Mouse (Mus musculus) midbrain, embryonic 11.5 days (tissue): ENCODE data around the gene Slc2a5. TPM values are rescaled to one million over a fixed set of nuclear protein-coding genes. Genes with fewer than 3 reads are reported as not detected.

Experiments used
- ATAC-seq: fragments of 200-750 bp; cut with Nextera tagmentation; 2 replicates; pipeline ENCODE4 v1.8.0; 2017; ENCODE audit warnings: moderate TSS enrichment, moderate library complexity; ENCODE audit not compliant: low FRiP score
- DNase-seq: peaks from one replicate; pipeline ENCODE4 v3.0.0; 2015; ENCODE audit warnings: low spot score; ENCODE audit errors: missing footprints
- H3K27ac ChIP-seq: fragments of 300-500 bp; sonication (generic); 2 replicates; pipeline ENCODE4 v1.5.1; 2014; ENCODE audit warnings: low read depth, low read length
- H3K27me3 ChIP-seq: fragments of 300-500 bp; sonication (generic); 2 replicates; pipeline ENCODE4 v1.6.1; 2014; ENCODE audit warnings: mild to moderate bottlenecking, low read length, moderate library complexity, mixed read lengths; ENCODE audit not compliant: control insufficient read depth, insufficient read depth
- H3K36me3 ChIP-seq: fragments of 300-500 bp; sonication (generic); 2 replicates; pipeline ENCODE4 v1.6.1; 2014; ENCODE audit warnings: mild to moderate bottlenecking, low read length, moderate library complexity, mixed read lengths; ENCODE audit not compliant: control insufficient read depth, insufficient read depth
- H3K4me1 ChIP-seq: fragments of 300-500 bp; sonication (generic); 2 replicates; pipeline ENCODE4 v1.6.1; 2014; ENCODE audit warnings: low read length; ENCODE audit not compliant: control insufficient read depth, insufficient read depth
- H3K4me2 ChIP-seq: fragments of 300-500 bp; sonication (generic); 2 replicates; pipeline ENCODE4 v1.6.1; 2014; ENCODE audit warnings: mild to moderate bottlenecking, moderate library complexity
- H3K4me3 ChIP-seq: fragments of 300-500 bp; sonication (generic); 2 replicates; pipeline ENCODE4 v1.5.1; 2014; ENCODE audit warnings: low read depth, low read length
- H3K9ac ChIP-seq: fragments of 300-500 bp; sonication (generic); 2 replicates; pipeline ENCODE4 v1.6.1; 2014; ENCODE audit warnings: low read length
- H3K9me3 ChIP-seq: fragments of 300-500 bp; sonication (generic); 2 replicates; pipeline ENCODE4 v1.6.1; 2016; ENCODE audit warnings: low read length; ENCODE audit not compliant: control insufficient read depth
- WGBS: fragments of 180-500 bp; shearing (Covaris S2); extraction: QIAGEN DNeasy Blood & Tissue Kit; methylation state at CpG from one replicate; pipeline ENCODE4 v1.1.7; 2014; 5-methylcytosine and 5-hydroxymethylcytosine counted together
- polyA plus RNA-seq: library from polyadenylated mRNA; unstranded; fragments of >200 nt; fragmentation: Nextera tagmentation; extraction: Ambion mirVana; gene quantifications from 2 replicates; pipeline ENCODE4 v1.2.1, GENCODE M21; 2014

Gene Slc2a5
- 1.1 and 1.6 TPM in 2 replicates for polyA plus RNA-seq

DNA sequence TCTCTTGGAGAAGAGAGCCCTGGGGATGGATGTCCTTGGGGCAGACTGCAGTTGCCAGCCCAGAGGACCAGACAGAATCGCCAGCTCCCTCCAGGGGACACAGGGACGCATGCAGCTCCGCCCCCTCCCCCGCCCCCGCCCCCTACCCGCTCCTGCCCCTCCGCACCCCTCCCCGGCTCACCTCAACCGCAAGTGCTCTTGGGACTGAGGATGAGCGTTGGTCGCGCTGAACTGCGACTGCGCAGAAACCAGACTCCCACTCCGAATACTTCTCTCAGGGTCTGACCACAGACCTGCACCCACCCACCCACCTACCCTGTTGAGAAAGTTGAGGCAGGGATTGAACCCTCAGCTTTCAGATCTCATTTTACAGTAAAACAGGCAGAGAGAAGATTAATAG lies at the start of gene Slc2a5:
TSS of gene Slc2a5 (plus strand) at position 229 of the 400 bp plus-strand sequence.
- Histone ChIP-seq H3K27ac (no peak within 1 kb of the TSS), H3K36me3 (no peaks in the 10 kb centered on the region), H3K4me3 (peak within 1 kb of the TSS; percentile 8; the same call in 1 of the 2 replicates), H3K9me3 (no peaks in the 10 kb centered on the region), H3K9ac (0 out of 2 replicates have a peak within 1 kb of the TSS, but pooled peaks have one; percentile 20), H3K27me3 (no peaks in the 10 kb centered on the region), H3K4me2 (peak within 1 kb of the TSS; percentile 42), H3K4me1 (peaks cover 8% of the 10 kb centered on the region)
- WGBS, result 4% methylated on average over 15 of the region's 15 CpGs
- DNase-seq, result no peak
- ATAC-seq, result peak; percentile 63

DNA sequence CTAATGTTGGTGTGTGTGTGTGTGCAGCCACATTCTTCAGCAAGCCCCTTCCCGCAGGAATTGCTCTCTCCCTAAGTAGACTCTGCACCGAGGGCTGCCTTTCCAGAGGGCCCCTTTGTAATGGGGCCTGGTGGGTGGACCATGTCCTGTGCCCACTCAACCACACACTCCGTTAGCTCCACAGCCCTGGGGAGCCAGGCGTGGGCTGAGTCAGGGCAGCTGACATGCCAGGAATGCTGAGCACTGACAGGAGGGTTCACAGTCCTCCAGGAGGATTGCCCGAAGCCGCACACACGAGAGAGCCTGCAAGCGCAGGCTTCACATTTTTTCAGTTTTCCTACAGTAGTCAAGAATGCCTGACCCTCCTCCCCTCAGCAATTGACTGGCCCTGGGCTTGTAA lies 48.9 kb upstream of the Slc2a5 start:
- H3K36me3 ChIP-seq, result no peaks in the 10 kb centered on the region
- H3K9ac ChIP-seq, result no peak overlapping the region
- H3K4me2 ChIP-seq, result no peak overlapping the region
- H3K4me3 ChIP-seq, result no peak overlapping the region
- DNase-seq (no peak), ATAC-seq (no peak)
- no peak overlapping the region for H3K27ac ChIP-seq
- H3K4me1 ChIP-seq, result no peaks in the 10 kb centered on the region
- H3K9me3 ChIP-seq, result no peaks in the 10 kb centered on the region
- H3K27me3 ChIP-seq, result no peaks in the 10 kb centered on the region
- 69% methylated on average over 8 of the region's 8 CpGs for WGBS

DNA sequence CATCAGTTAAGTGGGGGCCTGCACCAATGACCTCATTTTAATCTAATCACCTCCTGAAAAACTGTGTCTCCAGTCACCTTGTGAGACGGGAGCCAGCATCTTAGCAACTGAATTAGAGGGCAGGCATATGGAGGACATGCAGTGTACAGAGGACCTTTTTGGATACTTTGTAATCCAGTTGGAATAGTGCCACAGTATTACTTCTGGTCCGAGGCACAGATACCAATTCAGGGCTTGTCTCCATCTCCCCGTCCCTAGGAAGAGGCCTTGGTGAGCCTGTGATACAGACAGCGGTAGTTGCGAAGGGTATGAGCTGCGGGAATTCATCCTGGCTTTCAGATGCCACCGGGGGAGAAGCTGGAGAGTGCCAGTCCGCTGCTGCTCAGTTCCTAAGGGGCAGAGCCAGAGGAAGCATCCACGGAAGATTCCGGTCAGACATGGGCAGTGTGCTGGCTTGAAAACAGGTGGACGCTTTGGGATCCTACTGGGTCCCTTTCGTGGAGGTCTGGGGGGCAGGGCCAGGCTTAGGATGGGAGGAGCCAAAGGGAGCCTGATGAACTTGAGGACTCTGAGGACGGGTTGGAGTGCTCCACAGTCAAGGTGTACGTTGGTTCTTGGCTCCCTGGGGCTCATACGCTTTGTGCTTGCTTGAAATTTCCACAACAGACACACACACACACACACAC lies 46.5 kb upstream of the Slc2a5 start:
- DNase-seq (peak; percentile 21), ATAC-seq (no peak)
- Histone ChIP-seq H3K4me3 (no peak overlapping the region), H3K27me3 (no peaks in the 10 kb centered on the region), H3K9ac (no peak overlapping the region), H3K27ac (no peak overlapping the region), H3K36me3 (no peaks in the 10 kb centered on the region), H3K9me3 (no peaks in the 10 kb centered on the region), H3K4me2 (no peak overlapping the region), H3K4me1 (no peaks in the 10 kb centered on the region)
- WGBS, result 54% methylated on average over 15 of the region's 15 CpGs

DNA sequence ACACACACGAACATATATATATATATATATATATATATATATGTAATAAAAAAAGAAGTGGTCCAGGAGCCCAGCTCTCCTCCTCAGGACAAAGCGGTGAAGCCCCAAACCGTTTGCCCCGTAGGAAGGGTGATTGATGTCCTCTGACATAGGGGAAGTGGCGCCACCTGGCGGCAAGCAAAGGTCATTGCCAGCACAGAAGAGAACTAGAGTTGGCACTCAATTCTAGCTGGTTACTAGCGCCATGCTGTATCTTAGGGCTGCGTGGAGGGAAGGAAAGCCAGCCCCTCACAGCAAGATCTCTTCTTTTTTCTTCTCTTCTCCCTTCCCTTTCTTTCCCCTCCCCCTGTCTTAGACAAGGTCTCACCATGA lies 46.0 kb upstream of the Slc2a5 start:
- H3K9me3 ChIP-seq, result no peaks in the 10 kb centered on the region
- peak; percentile 89 for DNase-seq
- H3K27me3 ChIP-seq, result no peaks in the 10 kb centered on the region
- no peaks in the 10 kb centered on the region for H3K36me3 ChIP-seq
- no peak overlapping the region for H3K9ac ChIP-seq
- no peak overlapping the region for H3K4me2 ChIP-seq
- no peaks in the 10 kb centered on the region for H3K4me1 ChIP-seq
- 12% methylated on average over 8 of the region's 8 CpGs for WGBS
- H3K4me3 ChIP-seq, result no peak overlapping the region
- H3K27ac ChIP-seq, result no peak overlapping the region
- no peak for ATAC-seq

DNA sequence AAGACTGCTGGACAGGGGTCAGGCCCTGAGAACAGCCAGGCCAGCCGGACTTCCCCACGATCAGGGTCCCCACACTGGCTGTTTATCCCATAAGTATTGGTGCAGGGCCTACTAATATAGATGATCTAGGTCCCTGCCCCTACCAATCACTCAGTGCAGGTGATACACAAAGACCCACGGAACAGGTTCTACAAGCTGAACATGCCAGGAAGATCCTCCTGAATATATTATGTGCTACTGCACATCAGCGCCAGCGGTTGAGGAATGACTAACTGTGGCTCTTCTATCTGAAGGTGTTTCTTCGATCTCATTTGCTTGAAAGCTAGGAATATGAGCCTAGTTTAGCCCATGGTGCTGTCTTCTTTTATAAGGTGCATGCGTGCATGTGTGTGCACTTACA lies 43.7 kb upstream of the Slc2a5 start:
- DNase-seq (peak; percentile 80), ATAC-seq (no peak)
- Histone ChIP-seq H3K4me2 (no peak overlapping the region), H3K27ac (no peak overlapping the region), H3K4me1 (no peaks in the 10 kb centered on the region), H3K27me3 (no peaks in the 10 kb centered on the region), H3K9me3 (no peaks in the 10 kb centered on the region), H3K4me3 (no peak overlapping the region), H3K9ac (no peak overlapping the region), H3K36me3 (no peaks in the 10 kb centered on the region)
- WGBS, result 91% methylated on average over 7 of the region's 7 CpGs

DNA sequence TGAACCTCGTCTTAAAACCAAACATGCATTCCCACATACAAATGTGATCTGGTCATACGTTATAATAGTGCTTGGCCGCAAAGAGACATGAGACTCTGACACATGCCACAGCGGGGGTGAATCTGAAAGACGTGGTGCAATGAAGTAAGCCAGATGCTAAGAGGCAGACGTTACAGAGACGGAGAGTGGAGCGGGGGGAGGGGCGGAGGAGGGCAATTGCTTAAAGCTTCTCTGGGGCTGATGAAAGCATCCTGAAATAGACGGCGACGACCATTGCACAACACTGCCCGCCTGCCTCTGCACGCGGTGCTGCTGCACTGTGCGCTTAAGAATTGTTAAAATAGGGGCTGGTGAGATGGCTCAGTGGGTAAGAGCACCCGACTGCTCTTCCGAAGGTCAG lies 42.9 kb upstream of the Slc2a5 start:
- no peaks in the 10 kb centered on the region for H3K4me1 ChIP-seq
- H3K4me2 ChIP-seq, result no peak overlapping the region
- ATAC-seq (no peak), DNase-seq (no peak)
- no peak overlapping the region for H3K4me3 ChIP-seq
- H3K9me3 ChIP-seq, result no peaks in the 10 kb centered on the region
- no peaks in the 10 kb centered on the region for H3K27me3 ChIP-seq
- WGBS, result 47% methylated on average over 18 of the region's 18 CpGs
- H3K27ac ChIP-seq, result no peak overlapping the region
- no peaks in the 10 kb centered on the region for H3K36me3 ChIP-seq
- no peak overlapping the region for H3K9ac ChIP-seq

DNA sequence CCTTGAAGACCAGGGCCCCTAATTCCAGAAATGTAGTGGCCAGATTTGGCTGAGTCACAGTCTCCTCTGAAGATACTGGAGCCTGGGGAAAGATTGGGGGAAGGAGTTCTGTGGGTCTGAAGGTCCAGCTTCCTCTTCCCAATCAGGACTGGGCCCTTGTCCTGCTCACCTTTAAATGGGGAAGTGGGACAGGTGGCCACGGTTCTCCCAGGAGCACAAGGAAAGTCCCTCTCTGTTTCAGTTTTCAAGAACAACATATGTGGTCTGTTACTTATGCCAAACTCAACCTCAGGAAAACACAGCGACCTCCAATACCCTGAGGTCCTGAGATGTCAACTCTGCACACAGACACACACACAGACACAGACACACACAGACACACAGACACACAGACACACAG lies 40.4 kb upstream of the Slc2a5 start:
- 87% methylated on average over 2 of the region's 2 CpGs for WGBS
- H3K27me3 ChIP-seq, result no peaks in the 10 kb centered on the region
- H3K36me3 ChIP-seq, result no peaks in the 10 kb centered on the region

DNA sequence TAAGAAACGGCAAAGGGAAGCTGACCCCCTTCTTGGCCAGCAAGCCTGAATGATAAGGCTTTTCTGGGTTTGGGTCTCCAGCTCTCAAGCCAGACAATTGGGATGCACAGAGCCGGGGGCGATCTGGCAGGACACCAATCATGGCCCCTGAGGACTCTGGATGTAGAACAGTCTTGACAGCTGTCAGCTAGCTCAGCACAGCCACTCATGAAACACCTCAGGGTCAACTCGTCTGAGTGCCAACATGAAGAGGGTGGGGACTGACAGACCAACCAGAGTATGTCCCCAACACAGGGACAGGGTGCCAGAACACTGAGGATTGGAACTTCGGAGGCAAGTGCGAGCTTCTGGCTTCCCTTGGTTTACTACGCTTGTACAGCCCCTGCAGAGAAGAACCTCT lies 39.8 kb upstream of the Slc2a5 start:
- Histone ChIP-seq H3K27me3 (no peaks in the 10 kb centered on the region), H3K4me2 (no peak overlapping the region), H3K4me3 (no peak overlapping the region), H3K9me3 (no peaks in the 10 kb centered on the region), H3K36me3 (no peaks in the 10 kb centered on the region), H3K9ac (no peak overlapping the region), H3K4me1 (no peaks in the 10 kb centered on the region), H3K27ac (no peak overlapping the region)
- ATAC-seq, result no peak
- no peak for DNase-seq
- 79% methylated on average over 7 of the region's 7 CpGs for WGBS

More for the DNA sequence above, 40.4 kb upstream of the Slc2a5 start:
- Histone ChIP-seq H3K4me3 (no peak overlapping the region), H3K9me3 (no peaks in the 10 kb centered on the region), H3K27ac (no peak overlapping the region), H3K4me2 (no peak overlapping the region), H3K4me1 (no peaks in the 10 kb centered on the region), H3K9ac (no peak overlapping the region)
- DNase-seq (no peak), ATAC-seq (no peak)

DNA sequence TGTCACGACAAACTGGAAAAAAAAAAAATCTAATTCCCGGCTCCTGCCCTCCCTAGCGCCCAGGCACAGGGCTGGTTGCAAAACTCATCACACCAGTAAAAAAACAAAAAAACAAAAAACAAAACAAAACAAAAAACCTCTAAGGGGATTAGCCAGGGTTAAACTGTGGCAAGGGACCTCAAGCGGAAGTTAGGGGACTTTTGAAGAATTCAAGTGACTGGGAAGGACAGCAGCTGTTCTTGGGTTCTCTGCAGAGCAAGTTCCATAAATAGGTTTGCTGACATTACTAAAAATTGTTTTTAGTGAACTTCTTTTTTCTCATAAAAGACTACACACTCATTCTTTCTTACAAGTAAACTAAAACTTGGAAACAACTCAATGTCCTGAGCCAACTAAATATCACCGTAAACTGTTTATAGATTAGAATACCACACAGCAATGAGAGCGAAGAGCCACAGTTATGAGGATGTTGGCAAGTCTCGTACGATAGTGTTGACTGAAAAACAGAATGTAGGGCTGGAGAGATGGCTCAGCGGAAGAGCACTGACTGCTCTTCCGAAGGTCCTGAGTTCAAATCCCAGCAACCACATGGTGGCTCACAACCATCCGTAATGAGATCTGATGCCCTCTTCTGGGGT lies 38.6 kb upstream of the Slc2a5 start:
- WGBS, result 87% methylated on average over 11 of the region's 11 CpGs

More for the DNA sequence above, 38.6 kb upstream of the Slc2a5 start:
- no peak for ATAC-seq
- H3K36me3 ChIP-seq, result no peaks in the 10 kb centered on the region
- no peak overlapping the region for H3K4me2 ChIP-seq
- H3K4me3 ChIP-seq, result no peak overlapping the region
- H3K27ac ChIP-seq, result no peak overlapping the region
- no peaks in the 10 kb centered on the region for H3K9me3 ChIP-seq
- no peaks in the 10 kb centered on the region for H3K4me1 ChIP-seq
- H3K27me3 ChIP-seq, result no peaks in the 10 kb centered on the region
- no peak overlapping the region for H3K9ac ChIP-seq
- DNase-seq, result no peak
